Mouse (Mus musculus): ENCODE measurements at regions not wholly inside any gene's neighbourhood (a gene's known extent, or its start where the extent isn't known, plus 50 kb on each side); places are given as distances from the start of the nearest gene placed in this dataset.

- CTCF ChIA-PET: no interaction called here
These were observed 67.5 kb downstream of the Lmo4 start for GRCm38 (mm10) chr3:144137483-144137882.

- CTCF ChIA-PET: no interaction called here
These were observed 68.6 kb downstream of the Lmo4 start for GRCm38 (mm10) chr3:144136432-144136831.

- CTCF ChIA-PET: no interaction called here
These were observed 69.4 kb downstream of the Lmo4 start for GRCm38 (mm10) chr3:144135646-144136045.

GRCm38 (mm10) chr3:144128042-144128441 lies 77.0 kb downstream of the Lmo4 start:
- CTCF ChIA-PET: interaction anchor here (0.6 kb wide), 1 partner anchor 76 kb away, joined by 3 read pairs; no protein-coding TSS in a partner anchor

- CTCF ChIA-PET: no interaction called here
These were observed 80.7 kb downstream of the Lmo4 start for GRCm38 (mm10) chr3:144124353-144124752.

- CTCF ChIA-PET: no interaction called here
These were observed 81.5 kb downstream of the Lmo4 start for GRCm38 (mm10) chr3:144123361-144124072.

GRCm38 (mm10) chr3:144119076-144119475 lies 85.9 kb downstream of the Lmo4 start:
- CTCF ChIA-PET: no interaction called here

- CTCF ChIA-PET: no interaction called here
These were observed 91.1 kb downstream of the Lmo4 start for GRCm38 (mm10) chr3:144113672-144114645.

- CTCF ChIA-PET: interaction anchor here (0.6 kb wide), 1 partner anchor 30 kb away, joined by 6 read pairs; no protein-coding TSS in a partner anchor
These were observed 94.5 kb downstream of the Lmo4 start for GRCm38 (mm10) chr3:144110331-144111080.

- CTCF ChIA-PET: no interaction called here
These were observed 95.3 kb downstream of the Lmo4 start for GRCm38 (mm10) chr3:144109769-144110168.

- CTCF ChIA-PET: no interaction called here
These were observed 96.7 kb downstream of the Lmo4 start for GRCm38 (mm10) chr3:144108310-144108709.

- CTCF ChIA-PET: no interaction called here
These were observed 97.4 kb downstream of the Lmo4 start for GRCm38 (mm10) chr3:144107664-144108063.

GRCm38 (mm10) chr3:144104366-144104765 lies 100.7 kb downstream of the Lmo4 start:
- CTCF ChIA-PET: no interaction called here

GRCm38 (mm10) chr3:144099444-144099843 lies 105.6 kb downstream of the Lmo4 start:
- CTCF ChIA-PET: no interaction called here

- CTCF ChIA-PET: no interaction called here
These were observed 106.3 kb downstream of the Lmo4 start for GRCm38 (mm10) chr3:144098762-144099161.

GRCm38 (mm10) chr3:144091231-144091630 lies 113.8 kb downstream of the Lmo4 start:
- CTCF ChIA-PET: no interaction called here

- CTCF ChIA-PET: no interaction called here
These were observed 115.2 kb downstream of the Lmo4 start for GRCm38 (mm10) chr3:144089790-144090256.

- CTCF ChIA-PET: no interaction called here
These were observed 116.6 kb downstream of the Lmo4 start for GRCm38 (mm10) chr3:144088261-144088884.

- CTCF ChIA-PET: no interaction called here
These were observed 117.2 kb downstream of the Lmo4 start for GRCm38 (mm10) chr3:144087771-144088170.

- CTCF ChIA-PET: no interaction called here
These were observed 118.8 kb downstream of the Lmo4 start for GRCm38 (mm10) chr3:144086176-144086575.

- CTCF ChIA-PET: no interaction called here
These were observed 125.1 kb downstream of the Lmo4 start for GRCm38 (mm10) chr3:144079960-144080359.

Data from spleen, embryonic (tissue).